Mouse (Mus musculus) brain, adult 2 months (tissue): ENCODE measurements at regions not wholly inside any gene's neighbourhood (a gene's known extent, or its start where the extent isn't known, plus 50 kb on each side); places are given as distances from the start of the nearest gene placed in this dataset.

Experiments used
- DNase-seq: peaks from one replicate; pipeline ENCODE4 v3.0.0; 2011; ENCODE audit warnings: low read depth, low spot score

DNA sequence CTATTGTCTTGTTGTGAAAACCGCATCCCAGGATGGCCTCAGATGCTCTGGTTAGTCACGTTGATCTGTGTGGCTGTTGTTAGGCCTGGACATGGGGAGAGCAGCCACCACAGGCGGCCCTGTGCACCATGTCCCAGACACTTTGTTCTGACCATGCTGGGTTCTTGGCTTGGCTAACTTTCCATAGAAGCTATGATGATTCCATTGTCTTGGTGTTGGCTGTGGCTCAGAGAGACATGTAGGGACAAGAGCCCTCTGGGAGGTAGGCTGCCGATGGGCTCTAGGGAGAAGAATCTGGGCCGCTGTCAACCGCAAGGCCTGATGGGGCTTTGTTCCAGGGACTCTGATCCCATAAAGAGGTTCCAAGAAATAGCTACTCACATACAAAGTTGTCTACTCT is 334.9 kb downstream of the Pik3r1 start:
- DNase-seq = no peak

GRCm38 (mm10) chr13:101427426-101428221 is 340.4 kb downstream of the Pik3r1 start:
- no peak for DNase-seq

DNA sequence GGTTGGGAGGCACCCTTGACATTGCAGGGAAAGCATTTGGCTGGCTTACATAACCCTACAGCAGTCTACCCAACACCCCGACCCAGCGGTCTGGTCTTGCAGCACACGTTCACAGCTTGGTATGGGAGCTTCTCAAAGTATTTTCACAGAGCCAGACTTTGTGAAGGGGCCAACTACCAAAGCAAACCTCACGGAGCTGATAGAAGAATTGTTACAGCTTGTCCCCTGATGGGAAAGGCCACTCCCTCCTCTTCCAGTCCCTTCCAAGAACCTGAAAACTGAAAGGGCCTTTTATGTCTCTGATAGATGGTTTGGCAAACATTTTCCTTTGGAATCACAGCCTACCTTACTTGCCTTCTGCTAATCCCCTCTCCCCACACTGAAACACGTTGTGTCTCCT is 341.6 kb downstream of the Pik3r1 start:
- no peak for DNase-seq

DNA sequence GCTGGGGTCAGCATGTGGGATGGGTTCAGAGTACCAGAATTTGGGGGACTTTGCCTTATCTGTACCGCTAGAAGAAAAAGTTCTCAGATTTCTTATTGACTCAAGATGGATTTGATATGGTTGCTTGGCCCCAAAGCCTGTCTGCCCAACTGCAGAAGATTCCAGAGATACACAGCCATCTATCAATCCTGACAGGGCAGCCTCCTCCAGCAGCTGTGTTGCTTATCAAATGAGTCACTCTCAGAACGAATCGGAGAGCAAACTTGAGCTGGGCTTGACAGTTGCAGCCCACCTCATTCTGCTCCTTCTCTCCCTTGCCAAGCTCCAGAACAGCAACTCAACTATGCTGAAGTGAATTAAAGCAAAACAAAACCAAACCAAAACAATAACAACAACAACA is 345.9 kb downstream of the Pik3r1 start:
- peak; percentile 46 for DNase-seq

- no peak for DNase-seq
Measured at GRCm38 (mm10) chr13:101419457-101420025, 348.5 kb downstream of the Pik3r1 start.

DNA sequence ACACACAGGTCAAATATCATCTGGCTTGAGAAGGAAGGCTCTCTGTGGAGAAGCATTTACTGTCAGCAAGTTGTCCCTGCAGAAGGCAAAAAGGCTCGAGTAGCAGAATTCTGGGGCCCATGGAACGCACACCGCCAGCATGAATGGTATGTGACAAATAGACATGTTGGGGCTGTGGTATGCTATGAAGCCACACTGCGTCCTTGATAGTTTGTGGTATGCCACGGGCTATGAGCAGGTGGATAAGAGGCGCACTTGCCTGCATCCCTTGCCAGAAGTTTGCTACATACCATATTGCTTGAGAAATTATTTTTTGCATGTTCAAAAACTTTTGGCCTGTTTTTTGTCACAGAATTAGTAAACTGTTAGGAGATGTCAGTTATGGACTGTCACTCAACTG is 349.7 kb downstream of the Pik3r1 start:
- DNase-seq = no peak

DNA sequence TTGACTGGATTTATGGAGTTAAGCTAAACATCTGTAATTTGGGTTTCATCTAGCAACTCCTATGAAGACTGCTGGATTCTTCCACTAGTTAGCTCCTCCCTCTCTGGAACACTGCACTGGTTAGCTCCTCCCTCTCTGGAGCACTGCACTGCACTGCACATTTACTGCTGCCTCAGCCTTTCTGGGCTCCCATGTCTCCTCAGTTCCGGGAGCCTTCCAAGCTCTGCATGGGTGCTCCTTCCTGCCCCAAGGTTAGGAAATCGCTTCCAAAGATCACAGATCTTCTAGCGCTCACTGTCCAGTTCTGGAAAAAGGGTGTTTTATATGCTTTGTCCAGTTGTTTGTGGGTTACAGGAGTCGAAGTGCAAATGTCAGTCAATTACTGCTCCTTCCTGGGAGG is 359.1 kb downstream of the Pik3r1 start:
- DNase-seq = no peak

GRCm38 (mm10) chr13:101407633-101408032 is 360.4 kb downstream of the Pik3r1 start:
- DNase-seq = peak; percentile 98

GRCm38 (mm10) chr13:101373581-101374189 is 394.3 kb downstream of the Pik3r1 start:
- DNase-seq = peak; percentile 83

GRCm38 (mm10) chr13:101371906-101372305 is 396.1 kb downstream of the Pik3r1 start:
- no peak for DNase-seq

GRCm38 (mm10) chr13:101368170-101368569 is 399.8 kb downstream of the Pik3r1 start:
- no peak for DNase-seq

DNA sequence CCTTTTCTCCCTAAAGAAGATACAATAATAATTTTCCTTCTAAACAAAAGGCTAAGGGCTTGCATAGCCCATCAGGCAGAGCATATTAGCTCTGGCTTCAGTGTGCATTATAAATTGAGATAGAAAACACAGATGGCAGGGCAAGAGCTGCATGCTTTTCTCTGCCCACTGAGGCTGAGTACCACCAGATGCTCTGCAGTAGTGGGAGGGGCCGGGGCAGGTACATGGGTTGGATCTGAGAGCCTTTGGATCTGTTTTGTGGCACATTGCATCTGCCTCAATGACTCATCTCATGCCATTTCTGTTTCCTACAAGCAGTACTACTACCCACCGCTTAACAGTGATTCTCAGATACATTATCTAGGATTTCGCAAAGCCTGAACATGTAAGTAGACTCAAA is 412.7 kb downstream of the Pik3r1 start:
- peak; percentile 54 for DNase-seq

DNA sequence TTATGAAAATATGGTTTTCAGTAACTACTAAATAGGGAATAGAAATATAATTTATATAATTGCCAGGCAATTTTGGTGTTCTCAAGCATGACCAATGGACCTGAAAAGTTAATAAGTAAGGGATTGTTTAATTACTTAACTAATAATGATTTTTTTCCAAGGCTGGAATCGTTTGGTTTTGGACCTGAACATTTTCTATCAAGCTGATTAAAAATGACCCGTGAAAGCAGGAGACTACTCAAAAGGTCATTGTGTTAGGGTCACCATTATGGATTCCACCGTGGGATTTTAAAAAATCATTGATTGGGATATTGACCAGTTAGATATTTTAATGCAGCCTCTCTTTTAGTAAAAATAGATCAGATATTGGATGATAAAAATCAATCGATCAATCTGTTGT is 416.9 kb downstream of the Pik3r1 start:
- DNase-seq = no peak

GRCm38 (mm10) chr13:101349354-101349753 is 418.7 kb downstream of the Pik3r1 start:
- no peak for DNase-seq

GRCm38 (mm10) chr13:101338280-101338872 is 429.6 kb downstream of the Pik3r1 start:
- no peak for DNase-seq

DNA sequence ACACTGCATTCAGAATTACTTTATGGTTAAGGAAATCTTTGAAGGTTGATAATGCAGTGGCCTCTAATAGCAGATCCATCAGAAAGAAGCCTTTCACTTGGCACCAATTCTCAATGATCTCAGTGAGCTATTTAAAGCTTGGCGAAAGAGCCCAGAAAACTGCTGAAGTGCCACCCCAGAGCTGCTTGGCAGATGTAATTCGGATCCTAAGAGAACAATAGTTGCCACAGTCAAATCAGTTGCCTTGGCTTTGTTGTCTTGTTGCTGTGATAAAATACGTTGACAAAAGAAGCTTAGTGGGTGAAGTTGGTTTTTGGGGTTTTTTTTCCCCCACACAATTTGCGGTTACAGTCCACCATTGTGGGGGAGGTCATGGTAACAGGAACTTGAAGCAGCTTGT is 449.4 kb downstream of the Pik3r1 start:
- peak; percentile 88 for DNase-seq

DNA sequence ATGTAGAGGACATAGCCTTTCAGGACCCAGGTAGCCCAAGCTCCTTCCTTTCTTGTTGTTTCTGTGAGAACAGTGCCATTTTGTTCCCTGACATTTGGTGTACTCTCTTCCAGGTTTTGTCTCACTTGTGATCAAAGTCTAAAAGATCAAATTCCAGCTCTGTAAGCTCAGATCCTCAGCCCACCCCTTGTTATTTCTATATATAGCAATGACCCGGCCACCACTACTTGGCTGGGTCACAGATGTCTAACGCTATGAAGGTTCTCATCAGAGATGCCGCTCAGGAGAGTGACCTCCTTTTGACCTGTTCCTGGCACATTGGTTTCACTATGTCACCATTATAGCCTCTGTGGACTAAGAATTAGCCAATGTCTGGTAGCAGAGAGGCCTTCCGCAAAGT is 451.7 kb downstream of the Pik3r1 start:
- no peak for DNase-seq

GRCm38 (mm10) chr13:101314040-101314439 is 454.0 kb downstream of the Pik3r1 start:
- DNase-seq = no peak

GRCm38 (mm10) chr13:101311634-101312314 is 456.2 kb downstream of the Pik3r1 start:
- DNase-seq = peak; percentile 30

- no peak for DNase-seq
Measured at GRCm38 (mm10) chr13:101308724-101309123, 459.3 kb downstream of the Pik3r1 start.

- DNase-seq = no peak
Measured at GRCm38 (mm10) chr13:101305695-101306413, 462.2 kb downstream of the Pik3r1 start.
